Comparison of ENCODE assay signal across 19 mouse cellular contexts in the genomic region with DNA sequence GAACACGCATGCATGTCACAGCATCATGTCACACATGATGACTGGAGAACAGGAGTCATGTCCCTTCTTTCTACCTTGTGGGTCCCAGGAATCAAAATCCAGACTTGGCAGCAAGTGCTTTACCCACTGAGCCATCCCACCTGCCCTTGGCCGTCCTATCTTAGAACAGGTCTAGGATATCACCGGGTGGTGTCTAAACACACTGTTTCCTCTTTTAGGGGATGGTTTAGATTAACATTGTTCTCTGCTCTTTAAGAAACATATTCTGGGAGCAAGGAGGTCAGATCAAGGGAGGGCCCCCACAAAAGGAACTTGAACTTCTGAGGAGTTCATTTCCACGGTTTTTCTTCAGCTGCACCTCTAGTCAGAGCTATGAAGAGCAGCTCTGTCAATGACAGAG.
"Had no signal": no experiment of that assay in that cellular context is flagged by ENCODE, and none has a peak within 500 bp of the region (broad histone marks: within the 10 kb centered on the region; RNA-seq: fewer than 3 reads in every experiment).

No protein-coding gene starts in this region.

- ATAC-seq: intestine, embryonic 15.5 days; liver, embryonic 12.5 days had no signal

- H3K4me3 ChIP-seq: intestine, embryonic 15.5 days; kidney, embryonic 15.5 days; limb, embryonic 10.5 days; limb, embryonic 13.5 days; liver, embryonic 12.5 days; liver, embryonic 15.5 days; megakaryocyte, embryonic 14.5 days; midbrain, embryonic 12.5 days had no signal

- H3K27me3 ChIP-seq: intestine, embryonic 15.5 days; kidney, embryonic 15.5 days; limb, embryonic 13.5 days; liver, embryonic 12.5 days; liver, embryonic 15.5 days had no signal

- H3K4me2 ChIP-seq: intestine, embryonic 15.5 days; kidney, embryonic 15.5 days; limb, embryonic 13.5 days; liver, embryonic 12.5 days; liver, embryonic 15.5 days had no signal

- DNase-seq: kidney, adult 11 months; kidney, adult 8-10 months; kidney, postnatal 10 days; kidney, postnatal 36 days; liver; lung, adult 2 months; right cerebral cortex, postnatal 4 days; thymus, adult 2 months; thymus, postnatal 14 days; thymus, postnatal 4 days had no signal

- H3K36me3 ChIP-seq: kidney, embryonic 15.5 days; limb, embryonic 10.5 days; midbrain, embryonic 12.5 days had no signal

- H3K9ac ChIP-seq: intestine, embryonic 15.5 days; kidney, embryonic 15.5 days; limb, embryonic 13.5 days; liver, embryonic 12.5 days; liver, embryonic 15.5 days; midbrain, embryonic 12.5 days had no signal

- H3K9me3 ChIP-seq: intestine, embryonic 15.5 days; kidney, embryonic 15.5 days; limb, embryonic 10.5 days; limb, embryonic 13.5 days; liver, embryonic 12.5 days; liver, embryonic 15.5 days; midbrain, embryonic 12.5 days had no signal

- H3K27ac ChIP-seq: intestine, embryonic 15.5 days; kidney, embryonic 15.5 days; limb, embryonic 10.5 days; limb, embryonic 13.5 days; liver, embryonic 12.5 days; liver, embryonic 15.5 days; stomach, postnatal 0 days had no signal

- H3K4me1 ChIP-seq: intestine, embryonic 15.5 days; liver, embryonic 15.5 days had no signal
